Comparison of ENCODE assay signal across 9 mouse cellular contexts in the genomic region with DNA sequence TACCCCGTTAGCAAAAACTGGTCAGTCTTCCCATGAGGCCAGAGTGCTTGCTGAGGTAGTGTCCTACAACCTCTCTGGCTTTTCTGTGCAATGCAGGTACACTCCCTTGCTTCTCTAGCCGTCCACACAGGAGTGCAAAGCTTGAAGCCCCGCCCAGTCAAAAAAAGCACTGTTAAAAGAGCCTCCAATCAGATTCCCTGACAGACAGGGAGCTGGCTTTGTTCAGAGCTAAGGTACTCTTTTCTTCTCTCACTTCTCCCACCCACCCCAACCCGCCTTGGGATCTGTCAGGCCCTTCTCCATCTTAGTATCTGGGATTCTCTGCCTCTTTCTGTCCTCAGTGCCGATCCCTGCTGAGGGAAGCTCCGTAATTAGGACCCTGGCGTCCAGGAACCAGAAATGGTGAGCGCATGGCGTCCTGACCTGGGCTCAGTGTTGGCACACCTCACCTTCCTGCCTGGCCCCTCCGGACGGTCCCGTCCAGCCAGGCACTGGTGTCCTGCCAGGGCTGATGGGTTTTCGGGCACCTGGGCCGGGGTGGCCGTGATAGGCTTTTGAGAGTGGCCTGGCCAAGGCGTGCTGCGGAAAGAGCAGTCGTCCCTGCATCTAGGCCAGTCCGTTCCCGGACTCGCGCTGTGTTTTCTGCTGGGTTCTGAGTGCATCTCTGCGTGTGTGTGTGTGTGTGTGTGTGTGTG. TPM values are rescaled to one million over a fixed set of nuclear protein-coding genes. Genes with fewer than 3 reads are reported as not detected.
DNase-seq lines count a peak whose midpoint lies in the region; ATAC-seq and TF ChIP-seq lines count a peak whose summit lies in the region.
"Had no signal": no experiment of that assay in that cellular context is flagged by ENCODE, and none has a peak within 500 bp of the region (broad histone marks: within the 10 kb centered on the region; RNA-seq: fewer than 3 reads in every experiment).

No protein-coding gene starts in this region.

- H3K4me3 ChIP-seq in lung, adult 2 months (replicated peaks; ENCODE audit: extremely low read depth, low read depth, low read length): peak overlapping the region; percentile 46
- peak overlapping the region; percentile 45 for H3K4me3 ChIP-seq in liver, embryonic 11.5 days (ENCODE audit: low read depth, low read length)
- H3K4me3 ChIP-seq in neural tube, embryonic 14.5 days (ENCODE audit: low read depth, low read length): peak overlapping the region; percentile 50
- H3K4me3 ChIP-seq: megakaryocyte, embryonic 14.5 days had no signal

- TF ChIP-seq POLR2A in lung, adult 2 months (IDR thresholded peaks at IDR 0.05; ENCODE audit: borderline replicate concordance, extremely low read depth, low read depth, low read length): no peak

- peak; percentile 58 to 66; a peak in 3 of 4 replicates for ATAC-seq in hematopoietic stem cell, adult 5-6 weeks (replicated peaks in 1 of 2; ENCODE audit: insufficient read depth in 1 of 2, low FRiP score in 2 of 2, low TSS enrichment in 1 of 2, low read depth in 1 of 2, poor library complexity in 2 of 2, severe bottlenecking in 2 of 2)
- 0 out of 2 replicates have a peak, but pooled peaks have one; percentile 34 for ATAC-seq in liver, embryonic 11.5 days (replicated peaks; ENCODE audit: low FRiP score)
- peak; percentile 90 for ATAC-seq in neural tube, embryonic 14.5 days (ENCODE audit: low read depth)

- 15% methylated on average over 23 of the region's 23 CpGs for WGBS in lung, adult 2 months
- 12% methylated on average over 23 of the region's 23 CpGs for WGBS in liver, embryonic 11.5 days
- 13% methylated on average over 22 of the region's 23 CpGs for WGBS in neural tube, embryonic 14.5 days

- TF ChIP-seq CTCF in lung, adult 2 months (IDR thresholded peaks at IDR 0.05; ENCODE audit: insufficient read depth, low read length): no peak

- peak; percentile 24 for DNase-seq in lung, adult 2 months
- DNase-seq in lung, postnatal 14 days: no peak
- peak; percentile 56 to 67 for DNase-seq in cerebellum, postnatal 36 days
- DNase-seq in liver, embryonic 11.5 days (ENCODE audit: low spot score): peak; percentile 36
- no peak for DNase-seq in yolk sac, embryonic 10.5 days (ENCODE audit: low spot score)
- no peak for DNase-seq in gastrocnemius, adult 18-20 months (ENCODE audit: low spot score)

- no peaks in the 10 kb centered on the region for H3K27me3 ChIP-seq in liver, embryonic 11.5 days (replicated peaks; ENCODE audit: control insufficient read depth, insufficient read depth, low read length)
- H3K27me3 ChIP-seq in neural tube, embryonic 14.5 days (ENCODE audit: control insufficient read depth, insufficient read depth, low read length): no peaks in the 10 kb centered on the region
- H3K27me3 ChIP-seq: megakaryocyte, embryonic 14.5 days had no signal

- H3K9ac ChIP-seq in liver, embryonic 11.5 days (ENCODE audit: low read depth, low read length): no peak overlapping the region
- peak overlapping the region; percentile 71 for H3K9ac ChIP-seq in neural tube, embryonic 14.5 days (replicated peaks; ENCODE audit: low read depth, low read length)

- H3K27ac ChIP-seq in liver, embryonic 11.5 days (ENCODE audit: low read depth, low read length): no peak overlapping the region
- H3K27ac ChIP-seq in neural tube, embryonic 14.5 days (ENCODE audit: low read depth, low read length): peak overlapping the region; percentile 61

- H3K36me3 ChIP-seq in liver, embryonic 11.5 days (ENCODE audit: control insufficient read depth, insufficient read depth, low read length): no peaks in the 10 kb centered on the region
- no peaks in the 10 kb centered on the region for H3K36me3 ChIP-seq in neural tube, embryonic 14.5 days (ENCODE audit: control insufficient read depth, insufficient read depth, low read length)

- H3K4me1 ChIP-seq in lung, adult 2 months (ENCODE audit: control insufficient read depth, insufficient read depth, low read length): no peaks in the 10 kb centered on the region
- no peaks in the 10 kb centered on the region for H3K4me1 ChIP-seq in liver, embryonic 11.5 days (replicated peaks; ENCODE audit: control insufficient read depth, insufficient read depth, low read length)
- no peaks in the 10 kb centered on the region for H3K4me1 ChIP-seq in neural tube, embryonic 14.5 days (ENCODE audit: control insufficient read depth, insufficient read depth, low read length)
- H3K4me1 ChIP-seq: megakaryocyte, embryonic 14.5 days had no signal

- H3K4me2 ChIP-seq in liver, embryonic 11.5 days: peak overlapping the region; percentile 66
- H3K4me2 ChIP-seq in neural tube, embryonic 14.5 days (ENCODE audit: low read depth, low read length): peak overlapping the region; percentile 60

- no peaks in the 10 kb centered on the region for H3K9me3 ChIP-seq in liver, embryonic 11.5 days (ENCODE audit: control insufficient read depth, low read length)
- H3K9me3 ChIP-seq in neural tube, embryonic 14.5 days (ENCODE audit: control insufficient read depth, low read length): no peaks in the 10 kb centered on the region
- H3K9me3 ChIP-seq: megakaryocyte, embryonic 14.5 days had no signal

RNA-seq across cellular contexts. Expression of a gene that starts 30.3 kb away (rescaled TPM):
- polyA plus RNA-seq in lung, adult 2 months (2012; rRNA removed): 0.44 and 0.56 TPM in 2 replicates
- 4.8 and 4.9 TPM in 2 replicates for total RNA-seq in hematopoietic stem cell, adult 5-6 weeks (2017)
- 0.83 and 1.2 TPM in 2 replicates for polyA plus RNA-seq in liver, embryonic 11.5 days (2014; fragmentation: Nextera tagmentation; extraction: Ambion mirVana)
- 4.2 and 4.8 TPM in 2 replicates for polyA plus RNA-seq in neural tube, embryonic 14.5 days (2014; fragmentation: Nextera tagmentation; extraction: Ambion mirVana)
- total RNA-seq in gastrocnemius, adult 18-20 months (2021): under 1 TPM; 0.80 to 0.97 TPM

Comparison
In these comparisons a context has a peak if more than half of its experiments do, and no peak if none do; other contexts are left out.
1. DNase-seq: peak in lung, adult 2 months (single experiment), cerebellum, postnatal 36 days (2 of 2) and liver, embryonic 11.5 days (single experiment); none in lung, postnatal 14 days (single experiment), yolk sac, embryonic 10.5 days (single experiment) and gastrocnemius, adult 18-20 months (single experiment).
2. ATAC-seq: peak in every context shown above with its lines; median percentile 90 in neural tube, embryonic 14.5 days; 62 in hematopoietic stem cell, adult 5-6 weeks; 34 in liver, embryonic 11.5 days.
3. Peak in every context shown above with its lines, with median percentiles within 50 percentile points of each other: H3K4me3 ChIP-seq.